Comparison of ENCODE assay signal across 9 mouse cellular contexts in genomic region chr2:79512374-79512773, GRCm38 (mm10). TPM values are rescaled to one million over a fixed set of nuclear protein-coding genes. Genes with fewer than 3 reads are reported as not detected.
DNase-seq lines count a peak whose midpoint lies in the region; ATAC-seq and TF ChIP-seq lines count a peak whose summit lies in the region.
"Had no signal": no experiment of that assay in that cellular context is flagged by ENCODE, and none has a peak within 500 bp of the region (broad histone marks: within the 10 kb centered on the region; RNA-seq: fewer than 3 reads in every experiment).

No protein-coding gene starts in this region.

- TF ChIP-seq EP300 in liver, embryonic 14.5 days (IDR thresholded peaks at IDR 0.05; ENCODE audit: low read depth): no peak
- TF ChIP-seq EP300 in stomach, postnatal 0 days (optimal IDR thresholded peaks at IDR 0.05): no peak

- H3K4me3 ChIP-seq in forebrain, embryonic 11.5 days (ENCODE audit: low read depth, low read length): no peak overlapping the region
- H3K4me3 ChIP-seq in forebrain, embryonic 16.5 days (replicated peaks; ENCODE audit: low read length): no peak overlapping the region
- H3K4me3 ChIP-seq in lung, embryonic 15.5 days: no peak overlapping the region
- no peak overlapping the region for H3K4me3 ChIP-seq in liver, embryonic 14.5 days (ENCODE audit: insufficient read depth in 1 of 2, low read depth in 2 of 2, low read length in 2 of 2)
- H3K4me3 ChIP-seq in stomach, postnatal 0 days (ENCODE audit: low read depth, low read length): no peak overlapping the region

- H3K36me3 ChIP-seq in forebrain, embryonic 11.5 days (ENCODE audit: control insufficient read depth, insufficient read depth, low read length): no peaks in the 10 kb centered on the region
- H3K36me3 ChIP-seq in forebrain, embryonic 16.5 days (ENCODE audit: control insufficient read depth, insufficient read depth): no peaks in the 10 kb centered on the region
- no peaks in the 10 kb centered on the region for H3K36me3 ChIP-seq in lung, embryonic 15.5 days
- H3K36me3 ChIP-seq in liver, embryonic 14.5 days (replicated peaks; ENCODE audit: control insufficient read depth, insufficient read depth, low read depth): no peaks in the 10 kb centered on the region
- H3K36me3 ChIP-seq in stomach, postnatal 0 days (ENCODE audit: control insufficient read depth, insufficient read depth, low read length): no peaks in the 10 kb centered on the region

- no peak overlapping the region for H3K4me2 ChIP-seq in forebrain, embryonic 11.5 days (ENCODE audit: low read depth, low read length, severe bottlenecking)
- H3K4me2 ChIP-seq in forebrain, embryonic 16.5 days (ENCODE audit: low read length): no peak overlapping the region; the same call in 1 of the 2 replicates
- H3K4me2 ChIP-seq in lung, embryonic 15.5 days: peak overlapping the region; percentile 30; the same call in 1 of the 2 replicates
- peak overlapping the region; percentile 33; the same call in 1 of the 2 replicates for H3K4me2 ChIP-seq in liver, embryonic 14.5 days (ENCODE audit: low read depth)
- peak overlapping the region; percentile 42 for H3K4me2 ChIP-seq in stomach, postnatal 0 days (replicated peaks; ENCODE audit: low read depth)

- no peaks in the 10 kb centered on the region for H3K4me1 ChIP-seq in forebrain, embryonic 11.5 days (replicated peaks; ENCODE audit: control insufficient read depth, insufficient read depth, low read length)
- H3K4me1 ChIP-seq in forebrain, embryonic 16.5 days (replicated peaks; ENCODE audit: control insufficient read depth, insufficient read depth, low read length): no peaks in the 10 kb centered on the region; the same call in 1 of the 2 replicates
- no peaks in the 10 kb centered on the region for H3K4me1 ChIP-seq in lung, embryonic 15.5 days
- no peaks in the 10 kb centered on the region for H3K4me1 ChIP-seq in liver, embryonic 14.5 days (replicated peaks; ENCODE audit: control insufficient read depth in 2 of 2, insufficient read depth in 2 of 2, low read length in 1 of 2)
- no peaks in the 10 kb centered on the region for H3K4me1 ChIP-seq in stomach, postnatal 0 days (replicated peaks; ENCODE audit: control insufficient read depth, insufficient read depth)

- H3K27ac ChIP-seq in forebrain, embryonic 11.5 days (ENCODE audit: low read depth, low read length): no peak overlapping the region
- no peak overlapping the region for H3K27ac ChIP-seq in forebrain, embryonic 16.5 days (ENCODE audit: low read length)
- H3K27ac ChIP-seq in lung, embryonic 15.5 days: no peak overlapping the region
- no peak overlapping the region for H3K27ac ChIP-seq in liver, embryonic 14.5 days
- no peak overlapping the region for H3K27ac ChIP-seq in stomach, postnatal 0 days (replicated peaks)

- 0 out of 2 replicates have a peak, but pooled peaks have one; percentile 27 for ATAC-seq in forebrain, embryonic 11.5 days (replicated peaks; ENCODE audit: low FRiP score)
- ATAC-seq in forebrain, embryonic 16.5 days: no peak
- no peak for ATAC-seq in lung, embryonic 15.5 days (ENCODE audit: borderline replicate concordance, extremely low read depth, low FRiP score, low TSS enrichment)
- no peak for ATAC-seq in liver, embryonic 14.5 days (ENCODE audit: insufficient read depth)
- ATAC-seq in stomach, postnatal 0 days (ENCODE audit: low FRiP score, low TSS enrichment): peak; percentile 54; the same call in 1 of the 2 replicates

- DNase-seq in forebrain, embryonic 11.5 days (ENCODE audit: low spot score): no peak
- no peak for DNase-seq in lung, postnatal 4 days
- no peak for DNase-seq in liver, embryonic 14.5 days (ENCODE audit: low read depth in 3 of 3, low spot score in 3 of 3)
- DNase-seq in stomach, postnatal 0 days (ENCODE audit: low spot score): no peak
- no peak for DNase-seq in retina, embryonic 14.5 days (ENCODE audit: low spot score)
- DNase-seq in cerebellum, postnatal 36 days: no peak

- no peak for TF ChIP-seq CTCF in liver, embryonic 14.5 days (IDR thresholded peaks at IDR 0.05; ENCODE audit: low read depth)
- TF ChIP-seq CTCF in stomach, postnatal 0 days (IDR thresholded peaks at IDR 0.05; ENCODE audit: low read depth): no peak

- 82% methylated on average over 2 of the region's 2 CpGs for WGBS in forebrain, embryonic 11.5 days
- WGBS in forebrain, embryonic 16.5 days: 68% methylated on average over 2 of the region's 2 CpGs
- 53% methylated on average over 2 of the region's 2 CpGs for WGBS in lung, embryonic 15.5 days
- 49% methylated on average over 2 of the region's 2 CpGs for WGBS in liver, embryonic 14.5 days (ENCODE audit: insufficient replicate concordance)
- WGBS in stomach, postnatal 0 days: 46% methylated on average over 2 of the region's 2 CpGs

- no peaks in the 10 kb centered on the region for H3K27me3 ChIP-seq in forebrain, embryonic 11.5 days (ENCODE audit: control insufficient read depth, insufficient read depth, low read length)
- no peaks in the 10 kb centered on the region for H3K27me3 ChIP-seq in forebrain, embryonic 16.5 days (replicated peaks; ENCODE audit: control insufficient read depth, insufficient read depth, low read length)
- H3K27me3 ChIP-seq in lung, embryonic 15.5 days: no peaks in the 10 kb centered on the region
- H3K27me3 ChIP-seq in liver, embryonic 14.5 days (ENCODE audit: control insufficient read depth, insufficient read depth, low read length): no peaks in the 10 kb centered on the region
- H3K27me3 ChIP-seq in stomach, postnatal 0 days (ENCODE audit: control insufficient read depth, insufficient read depth, low read length): no peaks in the 10 kb centered on the region

- H3K9ac ChIP-seq in forebrain, embryonic 11.5 days (ENCODE audit: low read length): no peak overlapping the region
- no peak overlapping the region for H3K9ac ChIP-seq in forebrain, embryonic 16.5 days (replicated peaks; ENCODE audit: low read depth, low read length)
- no peak overlapping the region for H3K9ac ChIP-seq in lung, embryonic 15.5 days
- H3K9ac ChIP-seq in liver, embryonic 14.5 days (replicated peaks): no peak overlapping the region
- no peak overlapping the region for H3K9ac ChIP-seq in stomach, postnatal 0 days (ENCODE audit: low read length)

- no peaks in the 10 kb centered on the region for H3K9me3 ChIP-seq in forebrain, embryonic 11.5 days (ENCODE audit: control insufficient read depth, low read length)
- H3K9me3 ChIP-seq in forebrain, embryonic 16.5 days (ENCODE audit: control insufficient read depth, low read length): no peaks in the 10 kb centered on the region
- H3K9me3 ChIP-seq in lung, embryonic 15.5 days: no peaks in the 10 kb centered on the region
- H3K9me3 ChIP-seq in liver, embryonic 14.5 days (ENCODE audit: control insufficient read depth, low read length): no peaks in the 10 kb centered on the region
- no peaks in the 10 kb centered on the region for H3K9me3 ChIP-seq in stomach, postnatal 0 days (ENCODE audit: control insufficient read depth, low read length)

RNA-seq across cellular contexts. Expression of gene Cerkl, which starts 55.8 kb away (rescaled TPM):
- 1.2 and 2.2 TPM in 2 replicates for polyA plus RNA-seq in forebrain, embryonic 11.5 days (2014; fragmentation: Nextera tagmentation; extraction: Ambion mirVana)
- 1.3 and 1.5 TPM in 2 replicates for polyA plus RNA-seq in forebrain, embryonic 16.5 days (2015; fragmentation: Nextera tagmentation; extraction: Ambion mirVana)
- polyA plus RNA-seq in lung, embryonic 15.5 days (2015; fragmentation: Nextera tagmentation; extraction: Ambion mirVana): 0.10 and 0.30 TPM in 2 replicates
- 0.75 and 1.2 TPM in 2 replicates for polyA plus RNA-seq in liver, embryonic 14.5 days (2012; rRNA removed)
- 1.5 and 5.0 TPM in 2 replicates for polyA plus RNA-seq in liver, embryonic 14.5 days (2014; fragmentation: Nextera tagmentation; extraction: Ambion mirVana)
- polyA plus RNA-seq in stomach, postnatal 0 days (2015; fragmentation: Nextera tagmentation; extraction: Ambion mirVana): 0.67 and 1.2 TPM in 2 replicates

RNA-seq across cellular contexts. Expression of gene Neurod1, which starts 55.8 kb away (rescaled TPM):
- polyA plus RNA-seq in forebrain, embryonic 11.5 days (2014; fragmentation: Nextera tagmentation; extraction: Ambion mirVana): 30.7 and 34.3 TPM in 2 replicates
- polyA plus RNA-seq in forebrain, embryonic 16.5 days (2015; fragmentation: Nextera tagmentation; extraction: Ambion mirVana): 55.8 and 68.6 TPM in 2 replicates
- not detected in 2 replicates for polyA plus RNA-seq in lung, embryonic 15.5 days (2015; fragmentation: Nextera tagmentation; extraction: Ambion mirVana)
- 0.01 and 0.06 TPM in 2 replicates for polyA plus RNA-seq in liver, embryonic 14.5 days (2012; rRNA removed)
- polyA plus RNA-seq in liver, embryonic 14.5 days (2014; fragmentation: Nextera tagmentation; extraction: Ambion mirVana): not detected in 2 replicates
- 0.61 and 0.68 TPM in 2 replicates for polyA plus RNA-seq in stomach, postnatal 0 days (2015; fragmentation: Nextera tagmentation; extraction: Ambion mirVana)
- polyA plus RNA-seq: spleen, adult 2 months had no signal

Comparison
In these comparisons a context has a peak if more than half of its experiments do, and no peak if none do; other contexts are left out.
1. ATAC-seq: peak in forebrain, embryonic 11.5 days (single experiment) and stomach, postnatal 0 days (single experiment); none in forebrain, embryonic 16.5 days (single experiment), lung, embryonic 15.5 days (single experiment) and liver, embryonic 14.5 days (single experiment).
2. H3K4me2 ChIP-seq: peak in lung, embryonic 15.5 days (single experiment), liver, embryonic 14.5 days (single experiment) and stomach, postnatal 0 days (single experiment); none in forebrain, embryonic 11.5 days (single experiment) and forebrain, embryonic 16.5 days (single experiment).
3. RNA of gene Neurod1, which starts 55.8 kb away (polyA plus RNA-seq): 55.8 to 68.6 TPM in forebrain, embryonic 16.5 days and 30.7 to 34.3 TPM in forebrain, embryonic 11.5 days; 0.61 to 0.68 TPM in stomach, postnatal 0 days, not detected in lung, embryonic 15.5 days and 0.01 to 0.06 TPM in liver, embryonic 14.5 days; every median in the first group is over 10 times any median in the second.